Mouse (Mus musculus): ENCODE results near the gene Ctnnbip1. TPM values are rescaled to one million over a fixed set of nuclear protein-coding genes. Genes with fewer than 3 reads are reported as not detected.

Gene Ctnnbip1
- total RNA-seq (2015), result 6.2 and 8.4 TPM in 2 replicates
- total RNA-seq (2017), result 9.7 and 10.8 TPM in 2 replicates

GRCm38 (mm10) chr4:149517868-149518340 is at the start of gene Ctnnbip1:
Gene Ctnnbip1, plus strand, starts transcription at chr4:149518236.
- peak; percentile 94 for ATAC-seq (ENCODE audit: poor library complexity, severe bottlenecking)

- ATAC-seq (ENCODE audit: poor library complexity, severe bottlenecking), result peak; percentile 52; the same call in 1 of the 2 replicates
These were observed 48.5 kb upstream of the Ctnnbip1 start for GRCm38 (mm10) chr4:149469557-149469956.

- no peak for ATAC-seq (ENCODE audit: poor library complexity, severe bottlenecking)
These were observed 42.9 kb upstream of the Ctnnbip1 start for GRCm38 (mm10) chr4:149475096-149475495.

- no peak for ATAC-seq (ENCODE audit: poor library complexity, severe bottlenecking)
These were observed 41.0 kb upstream of the Ctnnbip1 start, which contains the start of gene Tmem274 for GRCm38 (mm10) chr4:149477078-149477477. Gene Tmem274, plus strand, starts transcription at chr4:149477378.

GRCm38 (mm10) chr4:149484566-149484965 is 33.5 kb upstream of the Ctnnbip1 start:
- no peak for ATAC-seq (ENCODE audit: poor library complexity, severe bottlenecking)

- peak; percentile 99 for ATAC-seq (ENCODE audit: poor library complexity, severe bottlenecking)
These were observed 32.8 kb upstream of the Ctnnbip1 start, which contains the start of the genes Nmnat1 and Lzic for GRCm38 (mm10) chr4:149485053-149485824. Gene Nmnat1, minus strand, starts transcription at chr4:149485202. Gene Lzic, plus strand, starts transcription at chr4:149485229.

- peak; percentile 47 for ATAC-seq (ENCODE audit: poor library complexity, severe bottlenecking)
These were observed 32.2 kb upstream of the Ctnnbip1 start for GRCm38 (mm10) chr4:149485825-149486206.

- no peak for ATAC-seq (ENCODE audit: poor library complexity, severe bottlenecking)
These were observed 30.3 kb upstream of the Ctnnbip1 start for GRCm38 (mm10) chr4:149487729-149488128.

- ATAC-seq (ENCODE audit: poor library complexity, severe bottlenecking), result no peak
These were observed 28.4 kb upstream of the Ctnnbip1 start for GRCm38 (mm10) chr4:149489415-149490240.

GRCm38 (mm10) chr4:149491151-149491550 is 26.9 kb upstream of the Ctnnbip1 start:
- peak; percentile 45; the same call in 1 of the 2 replicates for ATAC-seq (ENCODE audit: poor library complexity, severe bottlenecking)

GRCm38 (mm10) chr4:149496612-149497011 is 21.4 kb upstream of the Ctnnbip1 start:
- ATAC-seq (ENCODE audit: poor library complexity, severe bottlenecking), result no peak

GRCm38 (mm10) chr4:149498901-149499300 is 19.1 kb upstream of the Ctnnbip1 start:
- no peak for ATAC-seq (ENCODE audit: poor library complexity, severe bottlenecking)

GRCm38 (mm10) chr4:149499790-149500189 is 18.2 kb upstream of the Ctnnbip1 start:
- ATAC-seq (ENCODE audit: poor library complexity, severe bottlenecking), result no peak

- ATAC-seq (ENCODE audit: poor library complexity, severe bottlenecking), result no peak
These were observed 13.7 kb upstream of the Ctnnbip1 start for GRCm38 (mm10) chr4:149504363-149504762.

- ATAC-seq (ENCODE audit: poor library complexity, severe bottlenecking), result peak; percentile 88
These were observed 13.2 kb upstream of the Ctnnbip1 start for GRCm38 (mm10) chr4:149504858-149505257.

GRCm38 (mm10) chr4:149505261-149505967 is 12.6 kb upstream of the Ctnnbip1 start:
- no peak for ATAC-seq (ENCODE audit: poor library complexity, severe bottlenecking)

- ATAC-seq (ENCODE audit: poor library complexity, severe bottlenecking), result no peak
These were observed 11.1 kb upstream of the Ctnnbip1 start for GRCm38 (mm10) chr4:149506904-149507303.

- no peak for ATAC-seq (ENCODE audit: poor library complexity, severe bottlenecking)
These were observed 6.8 kb upstream of the Ctnnbip1 start for GRCm38 (mm10) chr4:149511221-149511646.

GRCm38 (mm10) chr4:149512072-149512471 is 6.0 kb upstream of the Ctnnbip1 start:
- ATAC-seq (ENCODE audit: poor library complexity, severe bottlenecking), result no peak

- no peak for ATAC-seq (ENCODE audit: poor library complexity, severe bottlenecking)
These were observed 2.3 kb upstream of the Ctnnbip1 start for GRCm38 (mm10) chr4:149515706-149516105.

All from megakaryocyte, adult 5-6 weeks (primary cell).